Mouse (Mus musculus): ENCODE data around the gene Ccdc86. TPM values are rescaled to one million over a fixed set of nuclear protein-coding genes. Genes with fewer than 3 reads are reported as not detected.

Ccdc86 gene
- total RNA-seq, 2 experiments from 2014 or later, result 19.0 to 20.1 TPM

- no peak for ATAC-seq (replicated peaks; ENCODE audit: poor library complexity, severe bottlenecking)
Observed at GRCm38 (mm10) chr19:10952021-10952939, 3.2 kb upstream of the Ccdc86 start.

DNA sequence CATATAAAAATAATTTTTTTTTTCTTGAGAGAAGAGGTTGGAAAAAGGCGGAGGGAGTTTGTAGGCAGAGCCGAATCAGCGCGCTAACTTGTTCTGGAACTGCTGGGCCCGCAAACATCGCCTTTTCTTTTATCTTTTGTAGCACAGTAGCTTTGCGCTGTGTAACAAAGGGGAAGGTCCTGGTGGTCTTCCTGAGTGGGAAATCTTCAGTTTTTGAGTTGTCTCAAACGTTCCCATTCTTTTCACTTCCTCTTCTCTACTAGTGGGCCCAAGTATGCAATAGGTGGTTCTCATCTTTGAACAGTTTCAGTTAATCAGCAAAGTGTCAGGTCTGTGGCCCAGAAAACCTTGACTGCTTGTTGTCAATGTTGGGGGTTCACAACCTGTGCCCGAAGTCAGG is 492 bp upstream of the Ccdc86 start:
- ATAC-seq (replicated peaks; ENCODE audit: poor library complexity, severe bottlenecking), result peak; percentile 26; the same call in 1 of the 2 replicates

- ATAC-seq (replicated peaks; ENCODE audit: poor library complexity, severe bottlenecking), result peak; percentile 0; the same call in 1 of the 2 replicates
Observed at GRCm38 (mm10) chr19:10948416-10948815, 650 bp downstream of the Ccdc86 start.

DNA sequence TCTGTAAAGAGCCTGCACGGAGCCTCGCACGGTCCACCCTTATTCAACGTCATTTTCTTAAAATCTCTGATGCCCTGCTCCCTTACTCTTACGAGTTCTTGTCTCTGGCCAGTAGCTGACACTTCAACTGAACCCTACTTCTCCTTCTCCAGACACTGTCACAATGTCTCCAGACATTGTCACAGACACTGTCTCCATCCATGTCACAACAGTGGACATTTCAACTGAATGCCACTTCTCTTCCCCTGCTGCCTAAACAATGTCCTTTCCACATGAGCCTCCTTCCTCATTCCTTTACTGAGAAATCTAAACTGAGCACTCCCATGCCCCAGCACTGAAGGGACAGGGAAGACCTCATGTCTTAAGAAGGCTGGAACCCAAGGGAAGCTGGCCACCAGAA is 1.8 kb downstream of the Ccdc86 start:
- ATAC-seq (replicated peaks; ENCODE audit: poor library complexity, severe bottlenecking), result peak; percentile 53

DNA sequence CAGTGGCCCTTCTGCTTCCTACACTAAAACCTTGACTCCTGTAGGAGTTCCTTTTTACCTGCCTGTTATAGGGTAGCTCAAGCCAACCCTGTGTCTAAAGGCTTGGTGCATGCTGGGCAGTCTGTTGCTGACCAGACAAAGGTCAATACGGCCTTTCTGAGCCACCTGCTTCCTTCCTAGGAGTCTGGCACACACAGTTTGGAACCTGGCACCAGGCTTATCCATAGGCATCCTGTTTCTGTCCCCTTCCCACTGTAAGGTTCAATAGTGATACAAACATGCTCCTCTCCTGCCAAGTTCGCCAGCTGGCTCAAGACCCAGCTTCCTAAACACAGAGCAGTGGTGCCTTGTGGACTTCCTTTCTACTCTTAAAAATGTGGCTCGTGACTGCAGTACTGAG is 2.6 kb downstream of the Ccdc86 start:
- no peak for ATAC-seq (replicated peaks; ENCODE audit: poor library complexity, severe bottlenecking)

DNA sequence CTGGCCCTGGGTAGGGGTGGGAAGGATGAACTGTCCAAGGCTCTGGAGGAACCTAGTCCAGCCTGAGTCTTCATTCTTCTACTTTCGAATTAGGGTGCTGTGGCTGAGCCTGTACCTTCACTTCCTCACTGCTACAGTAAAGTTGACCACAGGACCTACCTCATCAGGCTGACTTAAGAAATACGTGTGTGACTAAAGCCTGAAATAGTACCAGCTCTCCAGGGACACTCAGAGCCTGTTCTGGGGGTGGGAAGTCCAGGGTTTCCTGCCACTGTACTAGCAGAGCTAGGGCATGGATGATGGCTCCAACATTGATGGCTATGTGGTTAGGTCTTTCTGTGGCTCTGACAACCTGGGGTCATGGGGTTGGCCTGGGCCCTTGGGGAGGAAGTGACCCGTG is 5.1 kb downstream of the Ccdc86 start:
- ATAC-seq (replicated peaks; ENCODE audit: poor library complexity, severe bottlenecking), result peak; percentile 61

- ATAC-seq (replicated peaks; ENCODE audit: poor library complexity, severe bottlenecking), result peak; percentile 5; the same call in 1 of the 2 replicates
Observed at GRCm38 (mm10) chr19:10940801-10941457, 8.1 kb downstream of the Ccdc86 start.

DNA sequence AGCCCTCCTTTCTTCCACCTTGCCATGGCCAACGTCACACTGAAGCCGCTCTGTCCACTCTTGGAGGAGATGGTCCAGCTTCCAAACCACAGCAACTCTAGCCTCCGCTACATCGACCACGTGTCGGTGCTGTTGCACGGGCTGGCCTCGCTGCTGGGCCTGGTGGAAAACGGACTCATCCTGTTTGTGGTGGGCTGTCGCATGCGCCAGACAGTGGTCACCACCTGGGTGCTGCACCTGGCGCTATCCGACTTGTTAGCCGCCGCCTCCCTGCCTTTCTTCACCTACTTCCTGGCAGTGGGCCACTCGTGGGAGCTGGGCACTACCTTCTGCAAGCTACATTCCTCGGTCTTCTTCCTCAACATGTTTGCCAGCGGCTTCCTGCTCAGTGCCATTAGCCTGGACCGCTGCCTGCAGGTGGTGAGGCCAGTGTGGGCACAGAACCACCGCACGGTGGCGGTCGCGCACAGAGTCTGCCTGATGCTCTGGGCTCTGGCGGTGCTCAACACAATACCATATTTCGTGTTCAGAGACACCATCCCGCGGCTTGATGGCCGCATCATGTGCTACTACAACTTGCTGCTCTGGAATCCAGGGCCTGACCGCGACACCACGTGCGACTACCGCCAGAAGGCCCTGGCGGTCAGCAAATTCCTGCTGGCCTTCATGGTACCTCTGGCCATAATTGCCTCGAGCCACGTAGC is 8.8 kb downstream of the Ccdc86 start:
- peak; percentile 69 for ATAC-seq (replicated peaks; ENCODE audit: poor library complexity, severe bottlenecking)

- ATAC-seq (replicated peaks; ENCODE audit: poor library complexity, severe bottlenecking), result no peak
Observed at GRCm38 (mm10) chr19:10938771-10939170, 10.3 kb downstream of the Ccdc86 start.

GRCm38 (mm10) chr19:10937110-10937563 is 11.9 kb downstream of the Ccdc86 start, which contains the start of gene Ptgdr2:
Ptgdr2 (plus strand) TSS chr19:10937160.
- no peak for ATAC-seq (replicated peaks; ENCODE audit: poor library complexity, severe bottlenecking)

- ATAC-seq (replicated peaks; ENCODE audit: poor library complexity, severe bottlenecking), result no peak
Observed at GRCm38 (mm10) chr19:10936077-10936476, 13.0 kb downstream of the Ccdc86 start.

DNA sequence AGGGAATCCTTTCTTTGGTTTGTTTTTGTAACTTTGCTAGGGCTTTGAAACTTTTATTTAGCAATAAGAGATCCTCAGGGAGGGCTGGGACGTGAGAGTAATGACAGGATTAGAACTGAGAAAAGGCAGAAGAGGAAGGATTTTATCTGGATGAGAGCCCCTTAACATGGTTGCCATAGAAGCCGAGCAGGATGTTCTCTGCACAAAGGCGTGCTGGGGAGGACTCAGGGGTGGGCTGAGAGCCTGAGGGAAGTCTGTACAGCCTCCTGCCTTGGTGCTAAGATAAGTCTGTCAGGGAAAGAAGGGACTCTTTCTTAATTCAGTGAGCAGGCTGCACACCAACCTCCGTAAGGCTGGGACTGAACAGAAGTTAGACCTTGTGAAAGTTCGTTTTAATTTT is 14.0 kb downstream of the Ccdc86 start:
- ATAC-seq (replicated peaks; ENCODE audit: poor library complexity, severe bottlenecking), result no peak

DNA sequence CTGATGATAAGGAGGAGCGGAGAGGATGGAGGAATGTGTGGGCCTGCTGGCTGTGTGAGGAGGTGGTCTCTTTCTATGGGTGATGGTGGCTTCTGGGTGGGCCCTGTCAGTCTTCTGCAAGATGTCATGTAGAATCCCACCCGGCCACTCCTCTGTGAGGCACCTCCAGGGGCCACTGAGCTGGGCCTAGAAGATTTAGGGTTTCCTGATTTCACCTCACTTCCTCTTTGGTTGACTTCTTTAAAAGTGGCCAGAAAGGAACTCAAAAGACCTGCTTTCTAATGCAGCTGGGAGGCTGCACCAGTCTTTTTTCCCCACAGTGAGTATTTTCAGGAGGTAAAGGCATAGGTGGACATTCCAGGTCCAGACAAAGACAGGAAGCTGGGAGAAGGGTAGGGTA is 18.4 kb downstream of the Ccdc86 start:
- ATAC-seq (replicated peaks; ENCODE audit: poor library complexity, severe bottlenecking), result peak; percentile 62

DNA sequence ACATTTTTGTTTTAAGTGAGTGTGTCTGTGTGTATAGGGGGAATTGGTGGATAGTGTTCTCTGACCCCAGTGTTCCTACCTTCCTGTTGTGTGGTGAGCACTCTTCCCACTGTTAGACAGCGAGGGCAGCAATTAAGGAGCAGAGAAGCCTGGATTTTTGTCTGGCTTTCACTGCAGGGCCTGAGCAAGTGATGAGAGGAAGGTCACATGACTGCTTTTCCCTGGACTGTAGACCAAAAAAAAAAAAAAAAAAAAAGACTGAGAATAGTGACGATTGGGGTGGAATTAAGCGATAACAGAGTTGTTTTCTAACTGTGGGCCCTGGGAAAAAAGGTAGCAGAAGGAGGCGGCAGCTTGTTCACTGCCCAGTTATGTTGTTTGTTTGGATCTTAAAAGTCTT is 22.4 kb downstream of the Ccdc86 start:
- no peak for ATAC-seq (replicated peaks; ENCODE audit: poor library complexity, severe bottlenecking)

DNA sequence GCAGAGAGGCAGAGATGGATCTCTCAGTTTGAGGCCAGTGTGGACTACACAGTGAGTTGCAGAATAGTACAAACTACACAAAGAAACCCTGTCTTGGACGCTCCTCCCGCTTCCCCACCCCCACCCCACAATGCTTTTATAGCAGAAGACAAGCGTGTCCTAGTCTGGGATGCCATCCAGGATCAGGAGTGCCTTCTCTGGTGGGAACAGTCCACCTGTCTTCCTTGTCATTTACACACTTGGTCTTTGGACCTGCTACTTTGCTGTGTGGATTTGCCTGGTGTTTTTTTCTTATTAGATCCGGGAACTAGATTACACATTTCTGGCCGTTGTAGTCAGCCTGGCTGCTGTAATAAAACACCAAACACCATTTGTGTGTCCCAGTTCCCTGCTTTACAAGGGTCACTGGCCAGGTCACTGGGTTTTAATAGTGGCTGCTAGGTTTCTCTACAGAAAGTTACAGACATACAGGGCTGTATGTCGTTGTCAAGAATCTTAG is 22.9 kb downstream of the Ccdc86 start:
- ATAC-seq (replicated peaks; ENCODE audit: poor library complexity, severe bottlenecking), result no peak

DNA sequence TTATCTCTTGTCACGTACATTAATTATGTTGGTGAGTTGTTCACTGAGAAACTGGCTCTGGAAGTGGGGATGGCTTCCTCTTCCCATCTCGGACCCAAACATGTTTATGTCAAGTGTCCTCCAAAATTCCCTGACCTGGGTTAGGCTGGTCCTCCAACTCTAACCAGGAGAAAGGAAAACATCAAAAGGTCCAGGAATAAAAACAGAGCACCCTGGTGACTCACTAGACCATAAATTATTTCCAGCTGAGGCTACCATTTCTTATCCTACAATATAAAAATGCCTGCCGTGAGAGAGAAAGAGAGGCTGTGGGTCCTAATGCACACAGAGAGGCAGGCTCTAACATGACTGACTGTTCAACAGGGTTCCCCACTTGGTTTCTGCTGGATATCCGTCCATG is 24.8 kb downstream of the Ccdc86 start:
- ATAC-seq (replicated peaks; ENCODE audit: poor library complexity, severe bottlenecking), result no peak

DNA sequence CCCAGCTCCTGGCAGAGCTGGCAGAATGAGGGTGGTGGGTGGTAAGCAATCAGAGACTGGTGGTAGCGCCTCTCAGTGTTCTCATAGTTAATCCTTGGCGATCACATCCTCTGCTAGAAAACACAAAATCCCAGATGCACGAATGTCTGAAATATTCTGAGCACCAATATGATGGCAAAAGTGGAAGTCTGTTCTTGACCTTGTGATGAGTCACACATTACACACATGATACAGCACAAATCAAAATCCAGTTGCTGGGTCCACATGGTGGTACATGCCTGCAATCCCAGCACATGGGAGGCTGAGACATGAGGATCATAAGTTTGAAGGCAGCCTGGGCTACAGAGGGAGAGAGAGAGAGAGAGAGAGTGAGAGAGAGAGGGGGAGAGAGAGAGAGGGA is 28.0 kb downstream of the Ccdc86 start:
- no peak for ATAC-seq (replicated peaks; ENCODE audit: poor library complexity, severe bottlenecking)

DNA sequence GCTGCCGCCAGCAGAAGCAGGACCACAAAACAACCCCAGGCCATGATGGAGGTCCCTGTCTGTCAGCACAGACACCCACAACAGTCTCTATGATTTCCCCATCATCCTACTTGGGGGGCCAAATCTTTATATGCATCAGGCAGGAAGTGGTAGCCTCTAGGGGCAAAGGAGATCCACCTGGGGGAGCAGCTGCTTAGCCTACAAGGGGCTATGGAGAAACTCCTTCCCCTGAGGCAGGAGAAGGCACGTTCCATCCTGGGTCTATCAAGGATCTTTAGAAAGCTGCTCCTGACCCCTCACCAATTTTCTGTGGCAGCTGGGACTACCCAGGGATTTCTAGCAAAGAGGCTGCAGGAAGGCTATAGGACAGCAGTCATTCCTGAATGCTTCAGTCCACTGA is 28.5 kb downstream of the Ccdc86 start, which contains the start of gene Zp1:
Zp1 (minus strand) TSS at position 101 of the 400 bp plus-strand sequence.
- ATAC-seq (replicated peaks; ENCODE audit: poor library complexity, severe bottlenecking), result no peak

GRCm38 (mm10) chr19:10918321-10918991 is 30.6 kb downstream of the Ccdc86 start:
- ATAC-seq (replicated peaks; ENCODE audit: poor library complexity, severe bottlenecking), result no peak

DNA sequence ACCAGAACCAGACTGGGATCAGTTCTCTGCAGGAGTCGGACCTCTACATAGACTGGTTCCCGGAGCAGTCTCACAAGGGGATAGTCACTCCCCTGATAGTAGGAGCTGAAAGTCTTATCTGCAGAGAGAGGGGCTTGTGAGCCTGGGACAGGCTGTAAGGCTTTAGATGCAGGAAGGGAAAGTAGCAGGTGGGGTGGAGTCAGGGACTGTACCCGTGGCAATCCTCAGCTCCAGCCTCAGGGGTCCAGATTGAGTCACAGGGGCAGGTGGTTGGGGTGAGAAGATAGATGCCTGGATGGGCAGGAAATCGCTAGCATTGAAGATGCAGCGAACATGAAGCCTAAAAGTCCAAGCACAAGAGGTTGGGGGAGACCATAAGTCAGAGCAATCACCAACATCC is 32.6 kb downstream of the Ccdc86 start:
- ATAC-seq (replicated peaks; ENCODE audit: poor library complexity, severe bottlenecking), result no peak
